Comparison of ENCODE assay signal across 11 mouse cellular contexts in genomic region chr12:8291157-8291853, GRCm38 (mm10). TPM values are rescaled to one million over a fixed set of nuclear protein-coding genes. Genes with fewer than 3 reads are reported as not detected.
A peak's percentile ranks its signal among the peaks of the same experiment; 100 is the strongest.
DNase-seq lines count a peak whose midpoint lies in the region; ATAC-seq and TF ChIP-seq lines count a peak whose summit lies in the region.
"Had no signal": no experiment of that assay in that cellular context is flagged by ENCODE, and none has a peak within 500 bp of the region (broad histone marks: within the 10 kb centered on the region; RNA-seq: fewer than 3 reads in every experiment).

No protein-coding gene starts in this region.

- peak; percentile 79 for DNase-seq in left cerebral cortex, postnatal 4 days
- no peak for DNase-seq in left cerebral cortex, postnatal 14 days (ENCODE audit: low spot score in 2 of 2)
- DNase-seq in cerebellum, adult 9-11 months = peak; percentile 67
- DNase-seq in midbrain, postnatal 0 days (ENCODE audit: low spot score) = peak; percentile 69
- no peak for DNase-seq in liver
- DNase-seq in yolk sac, embryonic 10.5 days (ENCODE audit: low spot score) = no peak
- DNase-seq: heart, adult 18-20 months; layer of hippocampus, adult 9-11 months; liver, postnatal 0 days had no signal

- TF ChIP-seq CTCF in midbrain, postnatal 0 days (IDR thresholded peaks at IDR 0.05) = no peak

- H3K36me3 ChIP-seq in forebrain, embryonic 15.5 days = no peaks in the 10 kb centered on the region
- no peaks in the 10 kb centered on the region for H3K36me3 ChIP-seq in midbrain, postnatal 0 days (ENCODE audit: insufficient read depth, low read length)

- whole genome bisulfite sequencing in forebrain, embryonic 15.5 days = 26% methylated on average over 15 of the region's 15 CpGs
- WGBS in midbrain, postnatal 0 days = 30% methylated on average over 15 of the region's 15 CpGs

- no peaks in the 10 kb centered on the region for H3K9me3 ChIP-seq in forebrain, embryonic 15.5 days
- H3K9me3 ChIP-seq in midbrain, postnatal 0 days (ENCODE audit: low read length) = no peaks in the 10 kb centered on the region

- ATAC-seq in forebrain, embryonic 15.5 days (replicated peaks) = peak; percentile 79
- ATAC-seq in midbrain, postnatal 0 days (ENCODE audit: low FRiP score) = peak; percentile 74
- ATAC-seq: intestine, embryonic 16.5 days; liver, postnatal 0 days had no signal

- peaks cover 7% of the 10 kb centered on the region for H3K4me1 ChIP-seq in forebrain, embryonic 15.5 days
- H3K4me1 ChIP-seq in midbrain, postnatal 0 days (ENCODE audit: insufficient read depth, low read length) = no peaks in the 10 kb centered on the region

- H3K27me3 ChIP-seq in forebrain, embryonic 15.5 days = peaks cover 15% of the 10 kb centered on the region
- H3K27me3 ChIP-seq in midbrain, postnatal 0 days (ENCODE audit: insufficient read depth, low read length) = peaks cover 13% of the 10 kb centered on the region; the same call in 1 of the 2 replicates

- intact Hi-C loops in left cerebral cortex, postnatal 4 days (cut with DNase I) = no loop called here
- intact Hi-C loops in left cerebral cortex, postnatal 14 days (cut with DNase I) = no loop called here

- H3K4me2 ChIP-seq in forebrain, embryonic 15.5 days (replicated peaks) = peak overlapping the region; percentile 34
- peak overlapping the region; percentile 32; the same call in 1 of the 2 replicates for H3K4me2 ChIP-seq in midbrain, postnatal 0 days (ENCODE audit: low read depth, low read length, poor library complexity, severe bottlenecking)

- peak overlapping the region; percentile 15; the same call in 1 of the 2 replicates for H3K9ac ChIP-seq in forebrain, embryonic 15.5 days (replicated peaks)
- no peak overlapping the region for H3K9ac ChIP-seq in midbrain, postnatal 0 days (replicated peaks; ENCODE audit: low read length, poor library complexity, severe bottlenecking)
- H3K9ac ChIP-seq: liver, postnatal 0 days had no signal

- no peak overlapping the region for H3K27ac ChIP-seq in forebrain, embryonic 15.5 days (replicated peaks)
- no peak overlapping the region for H3K27ac ChIP-seq in midbrain, postnatal 0 days (ENCODE audit: low read depth, low read length)

- no peak overlapping the region for H3K4me3 ChIP-seq in forebrain, embryonic 15.5 days
- H3K4me3 ChIP-seq in midbrain, postnatal 0 days (ENCODE audit: low read depth, low read length) = 0 out of 2 replicates have a peak overlapping the region, but pooled peaks have one; percentile 11

RNA-seq across cellular contexts. Expression of gene Gdf7, which starts 10.4 kb away (rescaled TPM):
- total RNA-seq in left cerebral cortex, postnatal 4 days (2021) = not detected
- total RNA-seq in left cerebral cortex, postnatal 14 days (2021) = under 1 TPM; 0.48 to 0.63 TPM
- polyA plus RNA-seq in forebrain, embryonic 15.5 days (2015; fragmentation: Nextera tagmentation; extraction: Ambion mirVana) = 0.13 and 0.19 TPM in 2 replicates
- total RNA-seq in midbrain, postnatal 0 days (2014; rRNA removed) = 4.7 TPM in 1 of 2 replicates, not detected in the other
- 0.11 and 0.12 TPM in 2 replicates for polyA plus RNA-seq in midbrain, postnatal 0 days (2015; fragmentation: Nextera tagmentation; extraction: Ambion mirVana)
- polyA plus RNA-seq: intestine, embryonic 16.5 days; liver, postnatal 0 days had no signal

RNA-seq across cellular contexts. Expression of gene Hs1bp3, which starts 21.9 kb away (rescaled TPM):
- 10 to 100 TPM; 10.3 to 11.0 TPM for total RNA-seq in left cerebral cortex, postnatal 4 days (2021)
- total RNA-seq in left cerebral cortex, postnatal 14 days (2021) = 10 to 100 TPM; 10.6 to 11.0 TPM
- 11.0 and 11.6 TPM in 2 replicates for polyA plus RNA-seq in forebrain, embryonic 15.5 days (2015; fragmentation: Nextera tagmentation; extraction: Ambion mirVana)
- total RNA-seq in midbrain, postnatal 0 days (2014; rRNA removed) = 5.9 and 8.3 TPM in 2 replicates
- polyA plus RNA-seq in midbrain, postnatal 0 days (2015; fragmentation: Nextera tagmentation; extraction: Ambion mirVana) = 5.1 and 5.4 TPM in 2 replicates

Comparison
In these comparisons a context has a peak if more than half of its experiments do, and no peak if none do; other contexts are left out.
1. DNase-seq: peak in left cerebral cortex, postnatal 4 days (single experiment), cerebellum, adult 9-11 months (single experiment) and midbrain, postnatal 0 days (single experiment); none in left cerebral cortex, postnatal 14 days (0 of 2), liver (single experiment) and yolk sac, embryonic 10.5 days (single experiment).